Mouse (Mus musculus): ENCODE measurements at regions not wholly inside any gene's neighbourhood (a gene's known extent, or its start where the extent isn't known, plus 50 kb on each side); places are given as distances from the start of the nearest gene placed in this dataset.

- peak; percentile 73 for ATAC-seq (replicated peaks; ENCODE audit: low read depth, poor library complexity, severe bottlenecking)
Observed at GRCm38 (mm10) chr3:21982991-21983390, 93.5 kb upstream of the Tbl1xr1 start.

GRCm38 (mm10) chr3:21983993-21984725 lies 92.3 kb upstream of the Tbl1xr1 start:
- no peak for ATAC-seq (replicated peaks; ENCODE audit: low read depth, poor library complexity, severe bottlenecking)

- ATAC-seq (replicated peaks; ENCODE audit: low read depth, poor library complexity, severe bottlenecking) = no peak
Observed at GRCm38 (mm10) chr3:21984807-21985206, 91.6 kb upstream of the Tbl1xr1 start.

- ATAC-seq (replicated peaks; ENCODE audit: low read depth, poor library complexity, severe bottlenecking) = no peak
Observed at GRCm38 (mm10) chr3:21986164-21986892, 90.1 kb upstream of the Tbl1xr1 start.

- no peak for ATAC-seq (replicated peaks; ENCODE audit: low read depth, poor library complexity, severe bottlenecking)
Observed at GRCm38 (mm10) chr3:21986893-21987250, 89.6 kb upstream of the Tbl1xr1 start.

- ATAC-seq (replicated peaks; ENCODE audit: low read depth, poor library complexity, severe bottlenecking) = peak; percentile 39
Observed at GRCm38 (mm10) chr3:21987455-21988009, 88.9 kb upstream of the Tbl1xr1 start.

- peak; percentile 77 for ATAC-seq (replicated peaks; ENCODE audit: low read depth, poor library complexity, severe bottlenecking)
Observed at GRCm38 (mm10) chr3:21988010-21988531, 88.4 kb upstream of the Tbl1xr1 start.

- no peak for ATAC-seq (replicated peaks; ENCODE audit: low read depth, poor library complexity, severe bottlenecking)
Observed at GRCm38 (mm10) chr3:21990526-21990925, 85.9 kb upstream of the Tbl1xr1 start.

GRCm38 (mm10) chr3:21991681-21992152 lies 84.7 kb upstream of the Tbl1xr1 start:
- ATAC-seq (replicated peaks; ENCODE audit: low read depth, poor library complexity, severe bottlenecking) = peak; percentile 55

GRCm38 (mm10) chr3:21992203-21992602 lies 84.2 kb upstream of the Tbl1xr1 start:
- ATAC-seq (replicated peaks; ENCODE audit: low read depth, poor library complexity, severe bottlenecking) = peak; percentile 6; the same call in 1 of the 2 replicates

GRCm38 (mm10) chr3:21993961-21994360 lies 82.5 kb upstream of the Tbl1xr1 start:
- no peak for ATAC-seq (replicated peaks; ENCODE audit: low read depth, poor library complexity, severe bottlenecking)

- peak; percentile 64 for ATAC-seq (replicated peaks; ENCODE audit: low read depth, poor library complexity, severe bottlenecking)
Observed at GRCm38 (mm10) chr3:21995566-21996391, 80.7 kb upstream of the Tbl1xr1 start.

- no peak for ATAC-seq (replicated peaks; ENCODE audit: low read depth, poor library complexity, severe bottlenecking)
Observed at GRCm38 (mm10) chr3:21997387-21997786, 79.1 kb upstream of the Tbl1xr1 start.

GRCm38 (mm10) chr3:22005456-22005855 lies 71.0 kb upstream of the Tbl1xr1 start:
- ATAC-seq (replicated peaks; ENCODE audit: low read depth, poor library complexity, severe bottlenecking) = no peak

- ATAC-seq (replicated peaks; ENCODE audit: low read depth, poor library complexity, severe bottlenecking) = no peak
Observed at GRCm38 (mm10) chr3:22006113-22006512, 70.3 kb upstream of the Tbl1xr1 start.

- no peak for ATAC-seq (replicated peaks; ENCODE audit: low read depth, poor library complexity, severe bottlenecking)
Observed at GRCm38 (mm10) chr3:22006651-22007050, 69.8 kb upstream of the Tbl1xr1 start.

- no peak for ATAC-seq (replicated peaks; ENCODE audit: low read depth, poor library complexity, severe bottlenecking)
Observed at GRCm38 (mm10) chr3:22007736-22008135, 68.7 kb upstream of the Tbl1xr1 start.

- ATAC-seq (replicated peaks; ENCODE audit: low read depth, poor library complexity, severe bottlenecking) = no peak
Observed at GRCm38 (mm10) chr3:22008432-22008831, 68.0 kb upstream of the Tbl1xr1 start.

GRCm38 (mm10) chr3:22009898-22010699 lies 66.4 kb upstream of the Tbl1xr1 start:
- 0 out of 2 replicates have a peak, but pooled peaks have one; percentile 22 for ATAC-seq (replicated peaks; ENCODE audit: low read depth, poor library complexity, severe bottlenecking)

Data from common myeloid progenitor, adult 5-6 weeks (primary cell).